Mouse (Mus musculus): Measurements from ENCODE around the gene Acer2.

Acer2 gene

DNA sequence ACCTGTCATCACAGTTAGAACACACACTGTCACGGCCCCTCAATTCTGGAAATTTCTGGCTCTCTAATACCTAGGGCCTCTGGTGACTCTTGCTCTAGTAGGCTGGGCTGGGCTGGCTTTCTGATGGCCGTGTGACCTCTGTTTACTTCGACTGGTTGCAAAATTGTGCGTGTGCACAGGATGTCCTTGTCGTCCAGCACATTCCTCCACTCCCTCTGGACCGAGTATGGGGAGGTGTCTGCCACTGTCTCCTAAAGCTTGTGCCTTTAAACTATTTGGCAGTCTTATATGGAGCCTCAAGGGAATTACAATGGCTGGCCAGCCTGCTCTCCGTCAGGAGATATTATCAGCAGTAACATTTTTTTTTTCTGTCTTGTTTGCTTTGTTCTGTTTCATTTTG, 23.2 kb downstream of the Acer2 start:
- DNase-seq, result no peak

DNA sequence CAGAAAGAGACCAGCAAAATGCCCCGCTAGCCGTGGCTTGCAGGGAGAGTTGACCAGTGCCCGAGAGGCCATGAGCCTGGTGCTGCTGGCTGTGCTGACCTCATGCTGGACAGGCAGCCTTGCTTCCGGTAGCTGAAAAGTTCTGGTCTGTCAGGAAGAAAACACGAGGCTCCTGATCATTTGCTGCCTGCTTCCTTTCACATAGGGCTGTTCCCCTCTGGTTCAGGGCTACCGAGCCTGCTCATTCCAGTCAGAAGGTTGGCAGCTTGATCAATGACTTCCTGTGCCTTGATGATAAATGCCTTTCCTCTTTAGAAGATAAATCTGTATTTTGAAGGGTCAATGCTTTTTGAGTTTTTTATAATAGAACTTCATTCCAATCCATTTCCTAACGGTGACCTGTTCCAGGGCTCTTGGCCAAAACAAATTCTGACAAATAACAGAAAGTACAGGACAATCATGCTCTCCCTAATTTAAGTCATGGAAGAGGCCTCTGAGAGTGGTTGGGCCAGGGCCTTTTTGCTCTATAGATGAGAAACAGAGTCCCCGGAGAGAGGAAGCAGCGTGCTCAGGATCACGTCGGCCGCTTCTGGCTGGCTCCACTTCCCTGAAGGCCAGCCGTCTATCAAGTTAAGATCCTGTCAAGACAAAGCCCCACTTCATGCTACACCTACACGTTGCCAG, 24.7 kb downstream of the Acer2 start:
- no peak for DNase-seq

GRCm38 (mm10) chr4:86902351-86902750, 28.2 kb downstream of the Acer2 start:
- no peak for DNase-seq

GRCm38 (mm10) chr4:86904969-86905368, 30.8 kb downstream of the Acer2 start:
- DNase-seq, result no peak

DNA sequence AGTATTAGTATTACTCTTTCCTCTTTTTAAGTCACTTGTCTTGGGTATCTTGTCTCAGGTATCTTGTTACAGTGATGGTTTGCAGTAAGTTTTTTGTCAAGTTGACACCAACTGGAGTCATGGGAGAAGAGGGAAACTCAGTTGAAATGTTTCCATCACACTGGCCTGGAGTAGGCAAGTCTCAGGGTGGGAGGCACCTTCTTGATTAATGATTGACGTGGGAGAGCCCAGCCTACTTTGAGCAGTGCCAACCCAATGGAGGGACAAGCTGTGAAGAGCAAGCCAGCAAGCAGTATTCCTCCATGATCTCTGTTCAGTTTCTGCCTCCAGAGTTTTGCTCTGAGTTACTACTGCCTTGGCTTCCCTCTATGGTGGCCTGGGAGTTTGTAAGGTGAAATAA, 31.7 kb downstream of the Acer2 start:
- DNase-seq, result no peak

GRCm38 (mm10) chr4:86911576-86912341, 37.6 kb downstream of the Acer2 start:
- DNase-seq, result no peak

- DNase-seq, result no peak
Measured at GRCm38 (mm10) chr4:86912757-86913156, 38.6 kb downstream of the Acer2 start.

- no peak for DNase-seq
Measured at GRCm38 (mm10) chr4:86916062-86916461, 41.9 kb downstream of the Acer2 start.

- DNase-seq, result no peak
Measured at GRCm38 (mm10) chr4:86923476-86924055, 49.4 kb downstream of the Acer2 start.

- peak; percentile 62 for DNase-seq
Measured at GRCm38 (mm10) chr4:86924804-86925458, 50.7 kb downstream of the Acer2 start.

DNA sequence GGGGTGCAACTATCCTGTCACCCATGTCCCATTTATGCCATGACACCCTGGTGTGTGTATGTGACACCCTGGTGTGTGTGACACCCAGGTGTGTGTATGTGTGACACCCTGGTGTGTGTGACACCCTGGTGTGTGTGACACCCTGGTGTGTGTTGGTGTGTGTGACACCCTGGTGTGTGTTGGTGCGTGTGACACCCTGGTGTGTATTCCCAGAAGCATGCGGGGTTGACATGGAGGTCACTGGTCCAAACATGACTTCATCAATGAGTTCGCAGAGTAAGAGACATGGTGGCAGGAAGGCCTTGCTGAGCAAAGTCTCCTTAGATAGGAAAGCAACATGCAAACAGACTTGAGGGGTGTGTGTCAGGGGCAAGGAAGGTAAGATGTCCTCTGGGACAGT, 52.8 kb downstream of the Acer2 start:
- no peak for DNase-seq

DNA sequence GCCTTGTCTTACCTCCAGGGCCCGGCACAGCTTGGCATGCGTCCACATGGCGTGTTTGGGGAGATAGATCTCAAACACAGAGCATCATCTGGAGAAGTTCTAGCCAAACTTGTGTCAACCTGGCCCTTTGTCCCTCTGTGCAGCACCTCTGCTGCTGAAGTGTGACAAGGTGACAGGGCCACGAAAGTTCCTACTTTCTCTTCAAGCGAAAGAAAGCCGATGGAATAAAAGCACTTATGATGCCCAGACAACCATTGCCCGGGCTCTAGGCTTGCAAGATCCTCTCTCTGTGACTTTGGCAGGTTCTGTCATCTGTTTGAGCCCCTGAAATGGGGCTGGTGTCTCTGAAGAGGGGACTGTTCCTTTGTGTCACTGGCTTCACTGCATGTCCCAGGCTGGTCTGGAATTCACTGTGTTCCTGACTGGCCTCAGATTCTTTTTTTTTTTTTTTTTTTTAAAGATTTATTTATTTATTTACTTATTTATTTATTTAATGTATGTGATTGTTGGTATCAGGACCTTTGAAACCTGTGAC, 56.0 kb downstream of the Acer2 start:
- no peak for DNase-seq

DNA sequence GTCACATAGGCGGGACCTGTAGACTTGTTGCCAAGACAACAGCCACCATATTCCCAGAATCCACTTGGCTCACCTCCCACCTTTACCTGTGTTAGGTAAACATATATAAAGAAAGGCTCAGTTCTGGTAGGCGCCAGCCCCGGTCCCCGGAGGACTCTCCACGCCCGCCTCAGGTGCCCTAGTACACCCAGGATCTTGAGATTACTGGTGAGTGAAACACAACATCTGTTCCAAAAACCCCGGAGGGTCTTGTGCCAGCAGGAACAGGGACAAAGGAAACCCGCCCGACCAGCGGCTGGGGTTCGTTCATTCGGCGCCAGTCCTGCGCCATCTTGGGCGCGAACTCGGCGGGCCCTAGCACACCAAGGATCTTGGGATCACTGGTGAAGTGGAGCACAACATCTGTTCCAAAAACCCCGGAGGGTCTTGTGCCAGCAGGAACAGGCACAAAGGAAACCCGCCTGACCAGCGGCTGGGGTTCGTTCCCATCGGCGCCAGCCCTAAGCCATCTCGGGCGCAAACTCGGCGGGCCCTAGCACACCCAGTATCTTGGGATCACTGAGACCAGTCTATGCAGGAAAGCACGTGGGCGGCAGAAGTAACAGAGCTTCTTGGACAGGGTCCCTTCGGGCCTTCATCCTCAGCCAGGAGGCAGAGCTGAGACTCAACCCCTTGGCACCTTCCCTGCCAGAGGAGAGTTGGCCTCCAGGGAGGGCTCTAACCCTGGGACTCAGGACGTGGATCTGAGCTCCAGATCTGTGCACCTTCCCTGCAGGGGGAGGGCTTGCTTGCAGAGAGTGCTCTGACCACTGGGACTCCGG, 56.6 kb downstream of the Acer2 start:
- DNase-seq, result peak; percentile 56

- no peak for DNase-seq
Measured at GRCm38 (mm10) chr4:86933026-86933425, 58.8 kb downstream of the Acer2 start.

DNA sequence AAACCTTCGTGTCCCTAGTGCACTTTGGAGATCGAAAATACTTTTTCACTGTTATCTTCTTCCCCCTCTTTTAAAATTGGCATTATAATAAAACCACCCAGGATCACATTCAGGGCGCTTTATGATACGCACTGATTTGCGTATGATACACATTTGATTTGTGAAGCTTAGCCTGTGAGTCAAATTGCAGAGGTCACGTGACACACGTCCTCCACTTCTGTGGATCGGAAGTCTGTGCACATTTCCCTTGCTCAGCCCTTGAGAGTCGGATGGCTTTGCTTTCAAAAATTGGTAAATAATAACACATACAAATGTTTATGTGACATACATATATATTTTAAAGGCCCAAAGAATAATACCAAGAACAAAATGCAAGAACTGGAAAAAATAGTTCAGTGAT, 62.0 kb downstream of the Acer2 start:
- DNase-seq, result no peak

GRCm38 (mm10) chr4:86936706-86937105, 62.5 kb downstream of the Acer2 start:
- DNase-seq, result no peak

GRCm38 (mm10) chr4:86942656-86943055, 68.5 kb downstream of the Acer2 start:
- no peak for DNase-seq

DNA sequence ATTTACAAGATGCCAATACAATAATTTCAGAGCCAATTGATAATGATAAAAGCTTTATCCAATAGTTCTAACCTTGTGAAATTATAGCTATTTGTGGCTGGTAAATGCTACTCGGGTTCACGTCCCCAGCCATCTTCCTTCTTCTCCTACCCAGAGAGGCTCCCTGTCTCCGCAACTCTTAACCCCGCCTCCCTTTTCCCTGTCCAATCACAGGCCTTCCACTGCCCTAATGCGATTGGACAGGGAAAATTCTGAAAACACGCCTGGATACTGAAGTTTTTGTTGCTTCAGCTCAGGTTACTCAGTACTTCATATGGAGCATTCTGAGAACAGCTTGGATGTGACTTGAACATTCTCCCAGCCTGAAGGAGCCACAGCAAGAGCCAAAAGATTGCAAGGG, 69.1 kb downstream of the Acer2 start:
- no peak for DNase-seq

- no peak for DNase-seq
Measured at GRCm38 (mm10) chr4:86948794-86949193, 74.6 kb downstream of the Acer2 start.

- no peak for DNase-seq
Measured at GRCm38 (mm10) chr4:86953519-86953918, 79.3 kb downstream of the Acer2 start.

DNA sequence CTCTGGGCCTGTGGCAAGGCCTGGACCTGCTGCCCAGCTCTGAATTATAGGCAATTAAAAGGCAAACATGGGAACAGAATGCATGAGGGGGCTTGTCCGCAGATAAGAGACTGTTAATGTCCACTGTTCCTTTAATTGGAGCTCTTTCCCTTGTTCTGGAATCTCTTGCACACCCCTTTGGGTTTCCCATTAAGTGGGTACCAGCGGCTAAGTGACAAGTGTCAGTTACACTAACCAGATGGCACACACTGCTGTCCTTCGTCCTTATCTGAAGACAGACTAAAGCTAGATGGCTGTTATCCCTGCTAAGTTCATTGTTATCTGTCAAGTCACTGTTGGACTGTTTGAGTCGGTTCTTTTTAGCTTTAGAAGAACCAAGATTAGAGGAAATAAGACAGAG, 81.3 kb downstream of the Acer2 start:
- DNase-seq, result no peak
